Mouse (Mus musculus) bone marrow macrophage, adult 2 months (primary cell): ENCODE data around the gene Cntrl.

Experiments
- CTCF ChIP-seq: IDR thresholded peaks from 2 replicates; pipeline ENCODE4 v1.5.1; 2012; ENCODE audit warnings: low read depth, mild to moderate bottlenecking, low read length, moderate library complexity
- POLR2A ChIP-seq: IDR thresholded peaks from 2 replicates; pipeline ENCODE4 v1.6.1; 2012; ENCODE audit warnings: mild to moderate bottlenecking, low read depth, low read length, borderline replicate concordance

DNA sequence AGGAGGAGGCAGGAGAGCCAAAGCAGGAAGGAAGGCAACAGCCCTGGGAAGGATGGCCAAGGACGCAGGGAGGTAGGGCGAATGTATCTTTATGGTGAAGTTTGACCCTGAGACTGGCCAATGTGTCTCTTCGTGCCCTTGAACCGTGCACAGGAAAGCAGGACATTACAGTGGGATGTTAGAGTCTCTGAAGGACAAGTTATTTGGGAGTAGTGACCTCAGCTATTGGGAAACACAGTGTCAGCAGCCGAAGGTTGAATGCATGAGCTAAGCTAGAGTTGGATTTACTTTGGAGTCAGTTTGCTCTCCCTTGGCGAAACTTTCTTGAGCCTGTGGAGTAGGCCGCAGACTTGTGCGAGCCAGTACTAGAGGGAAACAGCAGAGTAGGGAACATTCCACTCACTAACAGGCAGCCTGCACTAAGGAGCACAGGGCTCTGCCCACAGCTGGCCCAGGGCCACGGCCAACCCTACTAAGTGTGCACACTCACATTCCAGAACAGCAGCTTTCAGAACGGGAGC lies 62.1 kb downstream of the Cntrl start:
- TF ChIP-seq CTCF (no peak), POLR2A (no peak)
